Mouse (Mus musculus) bone marrow macrophage, adult 2 months (primary cell): ENCODE results near the gene Macrod2.

Experiments used
- CTCF ChIP-seq: IDR thresholded peaks from 2 replicates; pipeline ENCODE4 v1.5.1; 2012; ENCODE audit warnings: low read depth, mild to moderate bottlenecking, low read length, moderate library complexity
- POLR2A ChIP-seq: IDR thresholded peaks from 2 replicates; pipeline ENCODE4 v1.6.1; 2012; ENCODE audit warnings: mild to moderate bottlenecking, low read depth, low read length, borderline replicate concordance

DNA sequence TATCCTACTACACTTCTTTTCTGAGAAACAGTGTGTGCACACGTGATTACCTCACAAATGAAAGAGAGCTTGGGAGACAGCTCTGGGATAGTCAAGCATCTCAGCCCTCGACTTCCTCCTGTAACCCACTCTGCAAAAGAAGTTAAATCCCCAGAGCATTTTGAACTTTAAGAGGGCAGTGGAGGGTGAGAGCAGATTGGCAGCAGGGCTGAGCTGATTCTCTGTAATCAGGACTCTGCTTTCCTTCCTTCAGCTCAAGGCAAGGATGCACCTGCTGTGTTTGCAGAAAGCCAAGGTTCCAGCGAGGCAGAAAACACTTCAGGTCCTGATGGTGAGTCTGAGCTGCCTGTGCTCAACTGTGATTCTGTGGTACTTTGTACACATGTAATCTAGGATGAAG, 1978.9 kb downstream of the Macrod2 start:
- TF ChIP-seq CTCF (no peak), POLR2A (no peak)
